Mouse (Mus musculus) lung, postnatal 0 days (tissue): ENCODE measurements around the gene Gpr55.

Experiments
- CTCF ChIP-seq: IDR thresholded peaks from 2 replicates; pipeline ENCODE4 v1.5.1; 2016; ENCODE audit warnings: antibody characterized with exemption, mild to moderate bottlenecking
- EP300 ChIP-seq: IDR thresholded peaks from 2 replicates; pipeline ENCODE4 v1.6.1; 2016; ENCODE audit warnings: antibody characterized with exemption, mild to moderate bottlenecking, control low read depth

DNA sequence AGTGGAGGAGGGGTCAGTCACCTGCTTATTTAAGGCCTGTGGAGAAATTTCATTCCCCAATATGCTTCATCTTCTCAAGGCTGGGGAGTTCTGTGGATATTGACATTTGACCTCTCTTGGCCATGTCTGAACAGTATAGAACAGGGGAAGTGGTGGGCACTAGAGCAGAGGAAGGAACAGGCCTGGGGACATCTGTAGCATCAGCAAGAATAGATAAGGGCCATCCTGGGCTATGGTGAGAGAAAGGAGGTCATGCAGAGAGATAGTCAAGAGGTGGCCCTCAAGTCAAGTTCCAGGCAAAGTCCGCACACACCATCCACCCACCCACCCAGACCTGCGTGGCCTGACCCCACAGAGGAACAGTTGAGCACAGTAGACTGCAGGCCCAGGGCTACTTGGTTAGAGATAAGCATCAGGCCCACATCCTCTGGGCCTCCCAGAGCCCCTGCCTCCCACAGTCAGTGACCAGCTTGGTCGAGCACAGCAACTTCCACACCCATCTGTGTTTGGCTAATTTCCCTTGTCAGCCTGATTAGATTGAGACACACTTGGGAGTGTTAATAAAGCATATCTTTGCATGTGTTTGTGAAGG is 59.2 kb downstream of the Gpr55 start:
- TF ChIP-seq EP300 (no peak), CTCF (no peak)
